ENCODE assay signal across 9 mouse cellular contexts in genomic region chr17:71486231-71486851, GRCm38 (mm10). TPM values are rescaled to one million over a fixed set of nuclear protein-coding genes. Genes with fewer than 3 reads are reported as not detected.
DNase-seq lines count a peak whose midpoint lies in the region; ATAC-seq and TF ChIP-seq lines count a peak whose summit lies in the region.
"Had no signal": no experiment of that assay in that cellular context is flagged by ENCODE, and none has a peak within 500 bp of the region (broad histone marks: within the 10 kb centered on the region; RNA-seq: fewer than 3 reads in every experiment).

No protein-coding gene starts in this region.

- H3K9ac ChIP-seq in lung, postnatal 0 days (replicated peaks; ENCODE audit: low read depth) = no peak overlapping the region; the same call in 1 of the 2 replicates

- peak overlapping the region; percentile 40 for H3K4me2 ChIP-seq in lung, postnatal 0 days (replicated peaks; ENCODE audit: low read depth, low read length)

- peaks cover 39% of the 10 kb centered on the region for H3K4me1 ChIP-seq in erythroblast, embryonic 14.5 days (ENCODE audit: control insufficient read depth)
- 0 out of 2 replicates have a peak, but pooled peaks cover 4% of the 10 kb centered on the region for H3K4me1 ChIP-seq in lung, postnatal 0 days (ENCODE audit: insufficient read depth, low read depth, low read length)

- H3K27me3 ChIP-seq in erythroblast, embryonic 14.5 days (ENCODE audit: control insufficient read depth) = no peaks in the 10 kb centered on the region
- no peaks in the 10 kb centered on the region for H3K27me3 ChIP-seq in lung, postnatal 0 days (replicated peaks; ENCODE audit: insufficient read depth, low read length)
- H3K27me3 ChIP-seq: Patski had no signal

- H3K9me3 ChIP-seq in erythroblast, embryonic 14.5 days (ENCODE audit: control insufficient read depth, low read length) = no peaks in the 10 kb centered on the region
- no peaks in the 10 kb centered on the region for H3K9me3 ChIP-seq in lung, postnatal 0 days (ENCODE audit: low read length)

- DNase-seq in heart, adult 11 months = peak; percentile 96
- no peak for DNase-seq in heart, adult 8-10 months (ENCODE audit: low spot score)
- DNase-seq in kidney, adult 9 months = peak; percentile 46
- peak; percentile 60 for DNase-seq in lung, postnatal 0 days (ENCODE audit: low spot score)
- DNase-seq in thymus, postnatal 10 days (ENCODE audit: low spot score in 2 of 2) = peak; percentile 54 to 59
- no peak for DNase-seq in urinary bladder, postnatal 10 days (ENCODE audit: low spot score)
- DNase-seq in left cerebral cortex, postnatal 4 days = no peak

- TF ChIP-seq EP300 in lung, postnatal 0 days (IDR thresholded peaks at IDR 0.05) = no peak

- no peaks in the 10 kb centered on the region; the same call in 1 of the 2 replicates for H3K36me3 ChIP-seq in erythroblast, embryonic 14.5 days (ENCODE audit: control insufficient read depth)
- no peaks in the 10 kb centered on the region for H3K36me3 ChIP-seq in lung, postnatal 0 days (ENCODE audit: insufficient read depth, low read length)

- 14% methylated on average over 8 of the region's 8 CpGs for WGBS in lung, postnatal 0 days

- peak; percentile 36; the same call in 1 of the 2 replicates for ATAC-seq in lung, postnatal 0 days
- ATAC-seq: Patski had no signal

- TF ChIP-seq CTCF in lung, postnatal 0 days (IDR thresholded peaks at IDR 0.05) = 0 out of 2 replicates have a peak, but pooled peaks have one; percentile 2

- intact Hi-C loops in left cerebral cortex, postnatal 4 days (cut with DNase I) = no loop called here

- H3K27ac ChIP-seq in lung, postnatal 0 days (ENCODE audit: low read length) = peak overlapping the region; percentile 81

- peak overlapping the region; percentile 58 for H3K4me3 ChIP-seq in erythroblast, embryonic 14.5 days (replicated peaks)
- peak overlapping the region; percentile 16; the same call in 1 of the 2 replicates for H3K4me3 ChIP-seq in lung, postnatal 0 days (ENCODE audit: low read depth, low read length)

RNA-seq across cellular contexts. Expression of gene Smchd1, which starts 11.2 kb away (rescaled TPM):
- total RNA-seq in heart, adult 8-10 months (2022) = 10 to 100 TPM; 15.6 to 17.2 (median 16.4) TPM
- polyA plus RNA-seq in erythroblast, embryonic 14.5 days (2012) = 0.19 and 0.27 TPM in 2 replicates
- polyA plus RNA-seq in lung, postnatal 0 days (2015; fragmentation: Nextera tagmentation; extraction: Ambion mirVana) = 24.9 and 28.9 TPM in 2 replicates
- 10 to 100 TPM; 50.3 to 59.2 TPM for total RNA-seq in left cerebral cortex, postnatal 4 days (2021)

RNA-seq across cellular contexts. Expression of gene Gm4707, which starts 26.6 kb away (rescaled TPM):
- total RNA-seq in heart, adult 8-10 months (2022) = 1 to 10 TPM in 1 of 4 experiments, under 1 TPM in 3; 0.75 to 1.2 (median 0.94) TPM
- 0.02 and 0.10 TPM in 2 replicates for polyA plus RNA-seq in erythroblast, embryonic 14.5 days (2012)
- 0.44 and 0.89 TPM in 2 replicates for polyA plus RNA-seq in lung, postnatal 0 days (2015; fragmentation: Nextera tagmentation; extraction: Ambion mirVana)
- 1 to 10 TPM; 2.1 to 5.8 TPM for total RNA-seq in left cerebral cortex, postnatal 4 days (2021)

RNA-seq across cellular contexts. Expression of gene Ndc80, which starts 40.3 kb away (rescaled TPM):
- total RNA-seq in heart, adult 8-10 months (2022) = under 1 TPM in 3 of 4 experiments, not detected in 1; 0.31 to 0.78 (median 0.33) TPM
- 1.2 and 2.4 TPM in 2 replicates for polyA plus RNA-seq in erythroblast, embryonic 14.5 days (2012)
- polyA plus RNA-seq in lung, postnatal 0 days (2015; fragmentation: Nextera tagmentation; extraction: Ambion mirVana) = 3.2 and 3.3 TPM in 2 replicates
- 1 to 10 TPM; 3.5 to 3.8 TPM for total RNA-seq in left cerebral cortex, postnatal 4 days (2021)

Comparison
In these comparisons a context has a peak if more than half of its experiments do, and no peak if none do; other contexts are left out.
1. DNase-seq: peak in heart, adult 11 months (single experiment), kidney, adult 9 months (single experiment), lung, postnatal 0 days (single experiment) and thymus, postnatal 10 days (2 of 2); none in heart, adult 8-10 months (single experiment), urinary bladder, postnatal 10 days (single experiment) and left cerebral cortex, postnatal 4 days (single experiment).